Comparison of ENCODE assay signal across 14 mouse cellular contexts in the genomic region with DNA sequence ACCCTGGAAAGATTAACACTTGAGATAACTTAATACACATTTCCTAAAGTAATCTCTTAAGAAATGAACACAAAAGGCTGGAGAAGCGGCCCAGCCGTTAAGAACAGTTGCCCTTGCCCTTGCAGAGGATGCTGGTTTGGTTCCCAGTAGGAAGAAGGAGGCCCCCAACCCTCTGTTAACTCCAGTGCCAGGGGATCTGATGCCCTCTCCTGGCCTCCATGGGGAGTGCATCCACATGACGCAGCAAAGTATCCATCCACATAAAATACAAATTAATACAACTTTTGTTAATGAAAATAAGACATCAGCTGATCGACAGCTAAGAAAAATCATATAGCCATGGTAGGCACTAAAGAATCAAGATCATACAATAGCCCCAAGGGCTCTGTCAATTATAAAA. TPM values are rescaled to one million over a fixed set of nuclear protein-coding genes. Genes with fewer than 3 reads are reported as not detected.
DNase-seq lines count a peak whose midpoint lies in the region; ATAC-seq and TF ChIP-seq lines count a peak whose summit lies in the region.
"Had no signal": no experiment of that assay in that cellular context is flagged by ENCODE, and none has a peak within 500 bp of the region (broad histone marks: within the 10 kb centered on the region; RNA-seq: fewer than 3 reads in every experiment).

No protein-coding gene starts in this region.

- peak; percentile 56 for TF ChIP-seq CTCF in intestine, postnatal 0 days (IDR thresholded peaks at IDR 0.05; ENCODE audit: low read depth)
- peak; percentile 62 for TF ChIP-seq CTCF in Patski (IDR thresholded peaks at IDR 0.05)

- H3K27me3 ChIP-seq in intestine, postnatal 0 days (replicated peaks; ENCODE audit: control insufficient read depth, insufficient read depth, low read length) = no peaks in the 10 kb centered on the region
- H3K27me3 ChIP-seq in intestine, embryonic 15.5 days (replicated peaks) = no peaks in the 10 kb centered on the region
- no peaks in the 10 kb centered on the region for H3K27me3 ChIP-seq in Patski
- H3K27me3 ChIP-seq: heart, embryonic 15.5 days; liver, embryonic 15.5 days had no signal

- WGBS in intestine, postnatal 0 days = 89% methylated on average over 4 of the region's 4 CpGs
- 85% methylated on average over 4 of the region's 4 CpGs for WGBS in intestine, embryonic 15.5 days

- POLR2A ChIA-PET in Patski (lab: Charles Lee) = no interaction called here

- no peak for ATAC-seq in intestine, postnatal 0 days
- no peak for ATAC-seq in intestine, embryonic 15.5 days
- no peak for ATAC-seq in Patski
- no peak for ATAC-seq in megakaryocyte-erythroid progenitor cell, adult 5-6 weeks (replicated peaks; ENCODE audit: low FRiP score, low TSS enrichment, poor library complexity, severe bottlenecking)

- H3K36me3 ChIP-seq in intestine, postnatal 0 days (ENCODE audit: control insufficient read depth, insufficient read depth) = no peaks in the 10 kb centered on the region
- no peaks in the 10 kb centered on the region for H3K36me3 ChIP-seq in intestine, embryonic 15.5 days
- H3K36me3 ChIP-seq: heart, embryonic 15.5 days; liver, embryonic 15.5 days had no signal

- H3K27ac ChIP-seq in intestine, postnatal 0 days (ENCODE audit: low read depth, low read length) = no peak overlapping the region
- H3K27ac ChIP-seq in intestine, embryonic 15.5 days = no peak overlapping the region
- H3K27ac ChIP-seq: heart, embryonic 15.5 days; liver, embryonic 15.5 days; midbrain, embryonic 10.5 days had no signal

- CTCF ChIA-PET in Patski (lab: Charles Lee) = no interaction called here

- H3K4me1 ChIP-seq in intestine, postnatal 0 days (replicated peaks; ENCODE audit: control insufficient read depth, insufficient read depth, low read length) = no peaks in the 10 kb centered on the region
- H3K4me1 ChIP-seq in intestine, embryonic 15.5 days (replicated peaks) = no peaks in the 10 kb centered on the region
- H3K4me1 ChIP-seq: midbrain, embryonic 10.5 days had no signal

- no peak overlapping the region for H3K4me3 ChIP-seq in intestine, postnatal 0 days (ENCODE audit: low read depth, low read length)
- H3K4me3 ChIP-seq in intestine, embryonic 15.5 days (replicated peaks) = no peak overlapping the region
- H3K4me3 ChIP-seq: heart, embryonic 15.5 days; liver, embryonic 15.5 days; midbrain, embryonic 10.5 days had no signal

- no peak overlapping the region for H3K9ac ChIP-seq in intestine, postnatal 0 days (ENCODE audit: low read depth, low read length)
- no peak overlapping the region for H3K9ac ChIP-seq in intestine, embryonic 15.5 days
- H3K9ac ChIP-seq: heart, embryonic 15.5 days; liver, embryonic 15.5 days had no signal

- in situ Hi-C loops in Patski (cut with MboI; ENCODE audit: low pct_unique_long_range_greater_than_20kb) = no loop called here

- DNase-seq in retina, embryonic 14.5 days (ENCODE audit: low spot score) = peak; percentile 13
- DNase-seq in retina, postnatal 1 day = no peak
- DNase-seq in Patski (ENCODE audit: low read depth, low spot score) = no peak
- DNase-seq in thymus, postnatal 25 days = peak; percentile 21
- DNase-seq: adrenal gland, adult 8-10 months; embryo, embryonic 11 days; gastrocnemius, postnatal 10 days; spleen, adult 18-20 months had no signal

- H3K9me3 ChIP-seq in intestine, postnatal 0 days (ENCODE audit: control insufficient read depth) = no peaks in the 10 kb centered on the region
- H3K9me3 ChIP-seq in intestine, embryonic 15.5 days = no peaks in the 10 kb centered on the region
- H3K9me3 ChIP-seq: heart, embryonic 15.5 days; liver, embryonic 15.5 days; midbrain, embryonic 10.5 days had no signal

- no peak overlapping the region for H3K4me2 ChIP-seq in intestine, postnatal 0 days (replicated peaks; ENCODE audit: low read depth)
- no peak overlapping the region for H3K4me2 ChIP-seq in intestine, embryonic 15.5 days (replicated peaks)
- H3K4me2 ChIP-seq: heart, embryonic 15.5 days; liver, embryonic 15.5 days had no signal

RNA-seq across cellular contexts. Expression of a gene that starts 33.6 kb away (rescaled TPM):
- polyA plus RNA-seq in intestine, postnatal 0 days (2015; fragmentation: Nextera tagmentation; extraction: Ambion mirVana) = 14.6 and 17.8 TPM in 2 replicates
- 33.8 and 36.0 TPM in 2 replicates for polyA plus RNA-seq in intestine, embryonic 15.5 days (2015; fragmentation: Nextera tagmentation; extraction: Ambion mirVana)
- 29.4 TPM for polyA plus RNA-seq in Patski (2021)
- total RNA-seq in megakaryocyte-erythroid progenitor cell, adult 5-6 weeks (2014; fragmentation: Nextera tagmentation) = 9.6 and 10.6 TPM in 2 replicates
- total RNA-seq in megakaryocyte-erythroid progenitor cell, adult 5-6 weeks (2017) = 19.1 and 19.5 TPM in 2 replicates

Comparison
In these comparisons a context has a peak if more than half of its experiments do, and no peak if none do; other contexts are left out.
1. DNase-seq: peak in retina, embryonic 14.5 days (single experiment) and thymus, postnatal 25 days (single experiment); none in retina, postnatal 1 day (single experiment) and Patski (single experiment).